Mouse (Mus musculus) myocyte (in vitro differentiated cells): ENCODE results near the gene Pigk. TPM values are rescaled to one million over a fixed set of nuclear protein-coding genes. Genes with fewer than 3 reads are reported as not detected.

Experiments
- H3K27me3 ChIP-seq: one replicate; pipeline ENCODE4 v1.6.1; 2011; ENCODE audit not compliant: control insufficient read depth, insufficient read depth, insufficient read length
- H3K36me3 ChIP-seq: one replicate; pipeline ENCODE4 v1.6.1; 2011; ENCODE audit not compliant: control insufficient read depth, insufficient read depth
- H3K4me2 ChIP-seq: one replicate; pipeline ENCODE4 v1.6.1; 2011; ENCODE audit warnings: low read depth, control low read depth
- H3K4me3 ChIP-seq: one replicate; pipeline ENCODE4 v1.5.1; 2011; ENCODE audit warnings: mild to moderate bottlenecking, control low read depth, moderate library complexity
- H3K79me2 ChIP-seq: one replicate; pipeline ENCODE4 v1.6.1; 2011; ENCODE audit not compliant: control insufficient read depth, insufficient read depth
- H3ac ChIP-seq: one replicate; pipeline ENCODE4 v1.6.1; 2011; ENCODE audit not compliant: control insufficient read depth, insufficient read length
- CEBPB ChIP-seq: IDR thresholded peaks from 2 replicates; pipeline ENCODE4 v1.6.1; 2011; ENCODE audit warnings: mild to moderate bottlenecking, moderate library complexity; ENCODE audit not compliant: poor library complexity, insufficient read depth, severe bottlenecking
- E2F4 ChIP-seq: IDR thresholded peaks from one replicate; pipeline ENCODE4 v1.6.1; 2011; ENCODE audit warnings: mild to moderate bottlenecking, control low read depth, moderate library complexity; ENCODE audit not compliant: insufficient read depth
- MAX ChIP-seq: IDR thresholded peaks from one replicate; pipeline ENCODE4 v1.6.1; 2011; ENCODE audit warnings: low read depth, mild to moderate bottlenecking, control low read depth
- MYOD1 ChIP-seq, 3 experiments: IDR thresholded peaks; one replicate each; pipeline ENCODE4 v1.6.1; 2011; ENCODE audit warnings: control low read depth in 2 of 3, low read depth in 2 of 3, mild to moderate bottlenecking in 2 of 3, moderate library complexity in 1 of 3; ENCODE audit not compliant: insufficient read length in 2 of 3, control insufficient read depth in 1 of 3
- MYOG ChIP-seq, 3 experiments: IDR thresholded peaks; one replicate each; pipeline ENCODE4 v1.6.1; 2011; ENCODE audit warnings: control low read depth in 2 of 3, low read depth in 2 of 3, mild to moderate bottlenecking in 2 of 3; ENCODE audit not compliant: insufficient read length in 2 of 3, control insufficient read depth in 1 of 3, insufficient read depth in 1 of 3
- POLR2A ChIP-seq: IDR thresholded peaks from one replicate; pipeline ENCODE4 v1.6.1; 2011; ENCODE audit warnings: low read depth, mild to moderate bottlenecking, control low read depth, moderate library complexity; ENCODE audit not compliant: insufficient read length
- POLR2AphosphoS2 ChIP-seq: IDR thresholded peaks from one replicate; pipeline ENCODE4 v1.6.1; 2011; ENCODE audit warnings: low read depth, control low read depth; ENCODE audit not compliant: insufficient read length
- REST ChIP-seq: IDR thresholded peaks from one replicate; pipeline ENCODE4 v1.6.1; 2011; ENCODE audit warnings: mild to moderate bottlenecking, control low read depth, moderate library complexity; ENCODE audit not compliant: insufficient read depth, insufficient read length
- SRF ChIP-seq: IDR thresholded peaks from one replicate; pipeline ENCODE4 v1.6.1; 2011; ENCODE audit warnings: low read depth; ENCODE audit not compliant: control insufficient read depth, insufficient read length
- TCF12 ChIP-seq: IDR thresholded peaks from one replicate; pipeline ENCODE4 v1.6.1; 2011; ENCODE audit warnings: mild to moderate bottlenecking, control low read depth; ENCODE audit not compliant: poor library complexity, insufficient read depth, severe bottlenecking
- TCF3 ChIP-seq: IDR thresholded peaks from one replicate; pipeline ENCODE4 v1.6.1; 2011; ENCODE audit warnings: low read depth, control low read depth; ENCODE audit not compliant: insufficient read length
- USF1 ChIP-seq: IDR thresholded peaks from one replicate; pipeline ENCODE4 v1.6.1; 2011; ENCODE audit warnings: low read depth, mild to moderate bottlenecking, control low read depth, moderate library complexity
- polyA plus RNA-seq: library from polyadenylated mRNA; unstranded; fragments of >200 nt; fragmentation: generic; extraction: Trizol; gene quantifications from one replicate; pipeline ENCODE4 v1.2.1, GENCODE M21; 2012; ENCODE audit warnings: missing spikeins

Gene Pigk
- polyA plus RNA-seq, 1 experiment: 20.7 TPM

- Histone ChIP-seq H3K27me3 (no peaks in the 10 kb centered on the region), H3K4me2 (no peak overlapping the region), H3K4me3 (no peak overlapping the region), H3K79me2 (no peaks in the 10 kb centered on the region), H3ac (no peak overlapping the region), H3K36me3 (no peaks in the 10 kb centered on the region)
- TF ChIP-seq E2F4 (no peak), USF1 (no peak), MYOG (IDR thresholded peaks at IDR 0.05; ENCODE audit: control insufficient read depth in 1 of 3, insufficient read depth in 1 of 3, insufficient read length in 2 of 3, low read depth in 2 of 3) (no peak), TCF12 (no peak), REST (no peak), POLR2AphosphoS2 (no peak), SRF (no peak), MYOD1 (IDR thresholded peaks at IDR 0.05; ENCODE audit: control insufficient read depth in 1 of 3, insufficient read length in 2 of 3, low read depth in 2 of 3) (no peak), TCF3 (no peak), POLR2A (no peak), CEBPB (no peak)
These were observed 182.2 kb downstream of the Pigk start for GRCm38 (mm10) chr3:152896111-152896510.

- Histone ChIP-seq H3ac (no peak overlapping the region), H3K4me3 (no peak overlapping the region), H3K27me3 (no peaks in the 10 kb centered on the region), H3K4me2 (no peak overlapping the region), H3K36me3 (no peaks in the 10 kb centered on the region), H3K79me2 (no peaks in the 10 kb centered on the region)
- TF ChIP-seq MYOD1 (IDR thresholded peaks at IDR 0.05; ENCODE audit: control insufficient read depth in 1 of 3, insufficient read length in 2 of 3, low read depth in 2 of 3) (no peak), POLR2AphosphoS2 (no peak), USF1 (no peak), TCF3 (no peak), POLR2A (no peak), CEBPB (no peak), MAX (no peak), E2F4 (no peak), SRF (no peak), TCF12 (no peak), REST (no peak), MYOG (IDR thresholded peaks at IDR 0.05; ENCODE audit: control insufficient read depth in 1 of 3, insufficient read depth in 1 of 3, insufficient read length in 2 of 3, low read depth in 2 of 3) (no peak)
These were observed 183.3 kb downstream of the Pigk start for GRCm38 (mm10) chr3:152897196-152897595.

GRCm38 (mm10) chr3:152898906-152899305 lies 185.0 kb downstream of the Pigk start:
- no peaks in the 10 kb centered on the region for H3K36me3 ChIP-seq
- no peak overlapping the region for H3K4me3 ChIP-seq
- H3K4me2 ChIP-seq: no peak overlapping the region
- no peak for TF ChIP-seq MYOG (IDR thresholded peaks at IDR 0.05; ENCODE audit: control insufficient read depth in 1 of 3, insufficient read depth in 1 of 3, insufficient read length in 2 of 3, low read depth in 2 of 3)
- TF ChIP-seq REST: no peak
- TF ChIP-seq SRF: no peak
- no peak for TF ChIP-seq POLR2AphosphoS2
- TF ChIP-seq USF1: no peak
- no peak for TF ChIP-seq MYOD1 (IDR thresholded peaks at IDR 0.05; ENCODE audit: control insufficient read depth in 1 of 3, insufficient read length in 2 of 3, low read depth in 2 of 3)
- no peak for TF ChIP-seq TCF12
- TF ChIP-seq POLR2A: no peak
- no peak for TF ChIP-seq E2F4
- TF ChIP-seq CEBPB: no peak
- TF ChIP-seq MAX: no peak
- TF ChIP-seq TCF3: no peak
- no peak overlapping the region for H3ac ChIP-seq
- no peaks in the 10 kb centered on the region for H3K27me3 ChIP-seq
- no peaks in the 10 kb centered on the region for H3K79me2 ChIP-seq

GRCm38 (mm10) chr3:152905026-152905425 lies 191.1 kb downstream of the Pigk start:
- Histone ChIP-seq H3K4me2 (no peak overlapping the region), H3ac (no peak overlapping the region), H3K36me3 (no peaks in the 10 kb centered on the region), H3K4me3 (no peak overlapping the region), H3K27me3 (no peaks in the 10 kb centered on the region), H3K79me2 (no peaks in the 10 kb centered on the region)
- TF ChIP-seq POLR2AphosphoS2 (no peak), TCF3 (no peak), REST (no peak), TCF12 (no peak), POLR2A (no peak), E2F4 (no peak), MYOD1 (IDR thresholded peaks at IDR 0.05; ENCODE audit: control insufficient read depth in 1 of 3, insufficient read length in 2 of 3, low read depth in 2 of 3) (no peak), MYOG (IDR thresholded peaks at IDR 0.05; ENCODE audit: control insufficient read depth in 1 of 3, insufficient read depth in 1 of 3, insufficient read length in 2 of 3, low read depth in 2 of 3) (no peak), CEBPB (no peak), USF1 (no peak), MAX (no peak)
